Mouse (Mus musculus) gastrocnemius, adult 8-10 months (tissue): Measurements from ENCODE around the gene Abcb8. TPM values are rescaled to one million over a fixed set of nuclear protein-coding genes. Genes with fewer than 3 reads are reported as not detected.
"Not testable (repeated sequence)": the region's sequence is repeated elsewhere in the genome, so short reads cannot be mapped to it uniquely, and the experiment has no call there.

Source experiments
- DNase-seq, 2 experiments: peaks; one replicate each; pipeline ENCODE4 v3.0.0; 2022; ENCODE audit warnings: low spot score in 2 of 2
- total RNA-seq, 4 experiments: library from RNA; stranded (reverse); gene quantifications; 2 replicates each; pipeline ENCODE4 v1.2.4; 2022

The Abcb8 gene
- total RNA-seq, 4 experiments from 2014 or later: 34.7 to 40.0 (median 38.8) TPM

DNA sequence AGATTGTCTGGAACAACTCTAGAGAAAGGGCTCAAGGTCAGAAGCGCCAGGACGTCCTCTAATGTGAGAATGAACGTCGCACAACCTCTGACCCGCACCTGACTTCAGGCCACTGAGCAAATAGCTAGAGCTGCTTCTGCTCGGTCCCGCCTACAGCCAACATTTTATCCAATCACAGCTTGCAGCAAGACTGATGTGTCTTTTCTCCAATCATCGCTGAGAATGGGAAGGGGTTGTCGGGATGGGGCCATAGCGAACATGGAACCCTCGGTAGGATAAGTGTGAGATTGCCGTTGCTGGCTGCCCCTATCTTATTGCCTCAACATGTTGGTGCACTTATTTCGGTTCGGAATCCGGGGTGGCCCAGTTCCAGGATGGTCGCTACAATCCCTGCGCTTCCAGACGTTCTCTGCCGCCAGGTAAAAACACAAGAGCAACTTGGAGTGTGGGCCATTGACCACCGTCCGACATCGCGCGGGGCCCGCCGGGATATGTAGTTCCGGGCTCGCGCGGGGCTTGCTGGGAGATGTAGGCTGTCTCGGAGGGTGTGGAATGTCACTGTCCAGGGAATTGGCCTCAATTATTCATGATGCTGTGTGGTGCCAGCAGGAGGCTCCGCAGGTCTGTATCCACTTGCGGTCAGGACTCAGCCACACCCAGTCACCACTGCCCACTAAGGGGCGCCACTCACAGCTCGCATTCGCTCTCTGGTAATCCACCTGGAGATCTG, 867 bp downstream of the Abcb8 start:
- peak; percentile 90 to 94 for DNase-seq

DNA sequence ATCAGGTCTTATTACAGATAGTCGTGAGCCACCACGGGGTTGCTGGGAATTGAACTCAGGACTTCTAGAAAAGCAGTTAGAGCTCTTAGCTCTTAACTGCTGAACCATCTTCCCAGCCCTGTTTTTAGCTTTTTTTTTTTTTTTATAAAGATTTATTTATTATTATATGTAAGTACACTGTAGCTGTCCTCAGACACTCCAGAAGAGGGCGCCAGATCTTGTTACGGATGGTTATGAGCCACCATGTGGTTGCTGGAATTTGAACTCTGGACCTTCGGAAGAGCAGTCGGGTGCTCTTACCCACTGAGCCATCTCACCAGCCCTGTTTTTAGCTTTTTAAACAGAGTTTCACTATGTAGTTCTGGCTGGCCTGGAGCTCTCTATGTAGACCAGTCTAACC, 2.8 kb downstream of the Abcb8 start:
- not testable (repeated sequence) for DNase-seq

- no peak for DNase-seq
Observed at GRCm38 (mm10) chr5:24399686-24400085, 6.2 kb downstream of the Abcb8 start.

GRCm38 (mm10) chr5:24400362-24400761, 6.9 kb downstream of the Abcb8 start:
- DNase-seq: no peak

DNA sequence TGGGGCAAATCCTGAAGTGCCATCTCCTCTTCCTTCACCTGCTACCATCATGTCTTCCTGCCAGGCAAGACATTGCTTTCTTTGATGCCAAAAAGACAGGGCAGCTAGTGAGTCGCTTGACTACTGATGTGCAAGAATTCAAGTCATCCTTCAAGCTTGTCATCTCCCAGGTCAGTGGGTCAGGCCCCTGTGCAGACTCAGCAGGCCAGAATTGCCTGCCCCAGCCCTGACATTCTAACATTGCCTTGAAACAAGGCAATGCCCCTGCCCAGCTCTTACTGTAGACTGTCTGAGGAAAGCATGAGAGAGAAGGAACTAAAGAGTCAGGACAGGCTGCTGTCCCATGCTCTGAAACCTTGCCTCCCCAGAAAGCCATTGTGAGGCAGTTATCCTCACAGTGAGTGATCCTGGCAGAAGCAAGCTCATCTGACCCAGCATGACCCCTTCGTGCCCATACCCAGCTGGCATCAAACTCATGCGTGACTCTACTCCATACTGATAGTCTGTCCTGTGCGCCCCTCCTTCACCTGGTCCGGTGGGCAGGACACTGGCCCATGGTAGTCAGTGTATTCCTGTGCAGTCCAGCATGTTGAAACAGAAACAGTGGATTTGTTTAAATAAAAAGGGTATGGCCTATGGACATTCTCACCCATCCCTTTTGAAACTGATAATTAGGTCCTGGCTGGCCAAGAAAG, 7.6 kb downstream of the Abcb8 start:
- DNase-seq: no peak

DNA sequence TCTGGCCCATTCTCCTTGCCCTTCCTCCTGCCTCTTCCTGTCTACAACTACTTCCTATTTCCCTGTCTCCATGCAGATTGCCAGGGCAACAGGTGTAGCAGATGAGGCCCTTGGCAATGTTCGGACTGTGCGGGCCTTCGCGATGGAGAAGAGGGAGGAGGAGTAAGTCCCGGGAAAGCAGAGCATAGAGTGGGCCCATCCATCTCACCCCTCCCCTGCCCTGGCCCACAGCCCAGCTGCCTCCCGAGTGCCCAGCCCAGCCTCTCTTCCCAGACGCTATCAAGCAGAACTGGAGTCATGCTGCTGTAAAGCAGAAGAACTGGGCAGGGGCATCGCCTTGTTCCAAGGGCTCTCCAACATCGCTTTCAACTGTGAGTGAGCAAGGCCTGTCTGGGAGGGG, 8.5 kb downstream of the Abcb8 start:
- no peak for DNase-seq

DNA sequence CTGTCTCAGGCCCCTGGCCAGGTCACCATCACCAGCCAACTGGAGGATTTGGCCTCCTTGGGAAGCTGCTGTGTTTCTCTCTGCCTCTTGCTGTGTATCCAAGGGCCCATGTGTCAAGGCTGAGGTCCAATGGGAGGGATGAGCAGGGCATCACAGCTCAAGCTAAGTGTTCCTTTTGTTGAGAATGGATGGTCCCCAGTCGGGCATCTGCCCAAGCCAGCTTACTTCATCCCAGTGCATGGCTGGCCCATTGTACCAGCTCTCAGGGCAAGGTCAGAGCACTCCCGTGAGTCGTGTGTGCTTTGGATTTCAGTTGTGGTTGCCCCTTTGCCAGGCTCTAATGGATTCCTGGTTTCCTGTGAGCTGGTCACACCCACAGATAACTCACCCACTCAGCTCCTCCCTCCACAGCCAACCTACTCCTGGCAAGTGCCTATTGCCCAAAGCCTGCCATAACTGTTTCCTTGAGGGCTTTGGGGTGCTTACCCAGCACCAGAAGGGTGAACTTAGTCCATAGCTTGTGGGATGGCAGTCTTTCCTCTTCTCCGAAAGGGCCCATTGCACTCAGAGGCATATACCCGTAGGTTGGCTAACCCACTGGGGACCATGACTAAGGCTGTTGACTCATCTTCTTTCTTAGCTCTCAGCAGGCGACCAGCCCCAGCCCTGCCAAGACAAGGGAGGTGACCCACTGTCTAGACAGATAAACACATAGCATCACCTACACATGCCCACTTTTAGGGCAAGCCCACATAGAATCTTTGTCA, 11.3 kb downstream of the Abcb8 start:
- DNase-seq: no peak

GRCm38 (mm10) chr5:24405389-24405876, 12.0 kb downstream of the Abcb8 start:
- no peak for DNase-seq

GRCm38 (mm10) chr5:24408651-24409050, 15.2 kb downstream of the Abcb8 start:
- no peak for DNase-seq

DNA sequence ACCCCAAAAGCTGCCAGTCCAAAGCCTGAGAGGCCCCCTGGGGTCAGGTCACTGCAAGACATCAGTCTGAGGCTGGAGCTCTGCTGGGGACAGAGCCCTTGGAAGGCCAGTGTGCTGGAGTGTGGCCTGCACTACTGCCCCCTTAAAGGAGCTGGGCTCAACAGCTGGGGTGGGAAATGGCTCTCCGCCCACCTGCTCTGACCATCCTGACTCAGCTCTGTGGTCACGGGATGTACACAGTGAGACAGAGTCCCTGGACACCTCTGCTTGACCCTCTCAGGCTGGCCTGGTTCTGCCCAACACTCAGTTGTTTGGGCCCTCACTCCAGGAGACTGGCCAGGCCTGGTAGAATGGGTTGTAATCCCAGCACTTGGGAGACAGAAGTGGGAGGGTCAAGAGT, 16.0 kb downstream of the Abcb8 start:
- no peak for DNase-seq

DNA sequence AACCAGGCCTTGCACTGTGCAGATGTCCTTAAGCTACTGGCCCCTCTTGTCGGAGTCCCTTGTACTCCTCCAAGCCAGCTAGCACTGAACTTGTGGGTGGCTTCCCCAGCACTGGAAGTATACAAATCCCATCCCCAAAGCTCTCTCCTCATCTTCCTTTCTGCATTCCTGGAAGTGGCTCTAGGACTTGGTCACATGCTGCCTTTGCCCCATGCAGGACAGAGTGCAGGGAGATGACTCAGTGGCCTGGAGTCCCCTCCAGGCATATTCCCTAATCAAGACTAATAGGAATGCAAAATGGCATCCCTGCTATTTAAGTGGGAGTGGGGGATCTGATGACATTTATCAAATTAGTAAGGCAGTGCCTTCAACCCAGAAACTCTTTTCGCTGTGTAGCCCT, 18.6 kb downstream of the Abcb8 start:
- DNase-seq: no peak

DNA sequence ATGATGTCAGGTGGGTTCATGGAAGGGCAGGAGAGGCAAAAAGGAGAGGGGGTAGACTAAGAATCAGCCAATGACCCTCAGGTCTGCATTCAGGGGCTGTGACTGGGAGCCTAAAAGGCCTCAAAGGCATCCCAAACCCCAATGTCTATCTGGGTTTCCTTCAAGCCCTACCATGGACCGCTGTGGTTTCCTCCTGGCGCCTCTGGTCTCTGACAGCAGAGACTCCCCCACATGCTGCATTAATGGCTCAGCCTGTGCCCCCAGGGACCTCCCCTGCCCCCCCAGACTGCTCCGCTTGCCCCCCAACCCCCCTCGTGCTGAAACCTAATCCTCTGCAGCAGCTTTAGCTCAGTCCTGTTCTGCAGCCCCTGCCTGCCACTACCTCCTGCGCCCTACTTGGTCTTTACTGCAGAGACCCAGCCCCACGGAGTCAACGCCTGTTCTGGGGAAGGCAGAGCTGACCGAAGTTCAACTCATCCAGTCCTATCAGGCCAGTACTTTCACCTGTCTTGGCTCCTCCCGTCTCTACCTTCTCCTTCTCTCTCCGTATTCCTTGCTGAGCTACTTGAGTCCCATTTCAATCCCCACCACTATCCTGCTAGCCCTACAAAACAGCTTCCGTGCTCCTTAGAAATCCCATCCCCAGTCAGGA, 19.7 kb downstream of the Abcb8 start, which contains the start of gene Asic3:
Asic3 (plus strand) TSS at position 351 of the 652 bp plus-strand sequence.
- DNase-seq: no peak

GRCm38 (mm10) chr5:24413938-24414337, 20.5 kb downstream of the Abcb8 start:
- DNase-seq: no peak

- DNase-seq: peak; percentile 45
Observed at GRCm38 (mm10) chr5:24416222-24416736, 22.8 kb downstream of the Abcb8 start.

- DNase-seq: no peak
Observed at GRCm38 (mm10) chr5:24417587-24417986, 24.1 kb downstream of the Abcb8 start.

GRCm38 (mm10) chr5:24420381-24420780, 26.9 kb downstream of the Abcb8 start:
- DNase-seq: no peak

DNA sequence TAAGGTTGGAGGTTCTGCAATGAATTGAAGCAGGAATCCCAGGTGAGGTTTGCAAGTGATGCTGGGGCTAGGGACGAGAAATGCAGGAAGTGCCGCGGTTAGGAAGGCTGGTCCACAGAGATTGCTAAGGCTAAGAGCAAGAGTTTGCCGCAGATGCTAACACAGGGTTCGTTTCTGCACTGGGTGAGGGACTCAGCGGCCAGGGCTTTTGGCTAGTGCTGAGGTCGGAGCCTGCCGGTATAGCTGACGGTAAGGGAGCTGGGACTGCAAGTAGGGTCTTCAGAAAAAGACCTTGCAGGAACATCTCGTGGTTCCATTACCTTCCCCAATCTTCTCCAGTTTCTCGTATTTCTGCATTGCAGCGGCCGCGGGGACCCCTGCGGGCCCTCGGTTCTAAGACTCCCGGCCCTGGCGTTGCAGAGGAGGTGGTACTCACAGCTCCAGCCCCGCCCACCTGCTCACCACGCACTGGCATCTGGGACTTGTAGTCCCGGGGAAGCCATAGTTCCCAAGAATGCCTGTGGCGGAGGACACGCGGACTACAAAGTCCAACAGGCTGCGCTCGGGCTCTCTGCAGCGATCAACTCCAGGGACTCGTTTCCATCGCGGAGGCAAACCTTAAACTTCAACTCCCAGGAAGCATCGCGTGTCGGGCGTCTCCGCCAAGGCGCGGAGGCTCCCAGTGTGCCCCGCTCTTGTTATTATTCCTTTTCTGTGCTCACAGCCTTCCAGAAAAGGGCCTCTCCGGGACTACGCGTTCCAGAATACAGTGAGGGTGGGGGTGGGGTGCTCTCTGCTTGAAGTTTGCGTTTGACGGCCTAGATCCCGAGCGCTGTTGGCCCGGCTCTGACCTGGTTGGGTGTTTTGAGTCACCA, 29.9 kb downstream of the Abcb8 start, which contains the start of the genes Cdk5 and Slc4a2:
Cdk5 (minus strand) TSS at position 402 of the 875 bp plus-strand sequence.
Slc4a2 (plus strand) TSS at position 709 of the 875 bp plus-strand sequence.
- peak; percentile 97 to 98 for DNase-seq

DNA sequence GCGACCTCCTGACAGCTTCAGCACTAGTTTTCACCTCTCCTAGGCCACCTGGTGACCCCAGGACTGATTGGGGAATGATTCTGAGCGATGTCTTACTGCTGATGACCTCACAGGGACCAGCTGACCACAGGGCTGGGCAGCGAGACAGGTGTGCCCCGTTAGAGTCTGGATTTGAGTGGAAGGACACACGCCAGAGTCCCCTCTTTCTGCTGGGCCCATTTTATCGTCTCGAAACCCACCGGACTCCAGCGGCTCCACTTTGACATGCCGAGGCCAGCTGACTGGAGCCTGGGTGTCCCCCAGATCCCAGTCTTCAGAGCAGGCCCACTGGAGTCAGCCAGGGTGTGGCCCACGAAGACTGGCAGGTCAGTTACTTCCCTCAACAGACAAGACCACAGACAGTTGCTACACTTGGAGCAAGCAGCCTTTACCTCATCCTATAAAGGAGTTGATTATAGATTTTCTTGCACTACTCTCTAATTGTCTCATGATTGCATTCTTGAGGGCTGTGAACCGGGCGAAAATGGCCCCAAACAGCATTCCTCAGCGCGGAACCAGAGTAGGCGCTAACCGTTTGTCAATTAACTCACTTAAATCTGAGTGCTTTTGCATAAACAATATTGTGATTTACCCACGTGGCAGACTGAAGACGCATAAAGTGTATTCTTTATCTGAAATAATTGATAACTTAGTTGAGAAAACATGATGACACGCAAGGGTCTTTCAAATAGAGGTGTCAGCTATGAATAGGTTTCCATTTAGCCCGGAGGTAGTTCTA, 30.7 kb downstream of the Abcb8 start:
- DNase-seq: peak in 1 of 2 experiments; percentile 56

DNA sequence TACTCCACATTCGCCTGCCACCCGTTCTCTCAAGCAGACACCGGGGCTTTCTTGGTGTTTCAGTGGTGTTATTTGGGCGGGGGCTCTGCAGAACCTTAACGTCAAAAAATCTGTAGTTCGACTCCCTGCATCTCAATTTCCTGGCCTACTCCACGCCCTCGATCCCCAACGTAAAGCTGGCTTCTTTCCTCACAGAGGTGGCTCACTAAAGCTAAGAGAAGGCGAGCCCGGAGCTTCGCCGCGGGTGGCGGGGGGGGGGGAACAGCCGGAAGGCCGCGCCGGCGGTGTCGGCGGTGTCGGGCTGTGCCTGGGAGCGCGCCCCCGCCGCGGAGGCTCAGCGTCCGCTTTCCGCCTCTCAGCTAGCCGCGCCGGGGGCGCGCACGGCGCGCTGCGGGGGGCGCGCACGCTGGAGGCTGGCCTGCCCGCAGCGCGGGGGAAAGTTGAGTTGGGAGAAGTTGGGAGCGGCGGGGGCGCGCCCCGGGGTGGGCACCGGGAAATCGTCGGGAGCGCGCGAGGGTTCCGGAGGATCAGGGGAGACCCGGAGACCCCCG, 31.5 kb downstream of the Abcb8 start:
- DNase-seq: peak; percentile 74 to 78
